Mouse (Mus musculus) thymus, adult 18-20 months (tissue): ENCODE measurements around the gene Cd300ld3.

ENCODE experiments used
- DNase-seq, 2 experiments: peaks; one replicate each; pipeline ENCODE4 v3.0.0; 2022; ENCODE audit warnings: mixed read lengths in 2 of 2

Gene Cd300ld3

GRCm38 (mm10) chr11:115048259-115048658 lies at the start of gene Cd300ld3:
Cd300ld3 (minus strand) TSS chr11:115048409.
- DNase-seq: no peak

- no peak for DNase-seq
Observed at GRCm38 (mm10) chr11:115092140-115092539, 43.9 kb upstream of the Cd300ld3 start.

GRCm38 (mm10) chr11:115091362-115091901 lies 43.2 kb upstream of the Cd300ld3 start, which contains the start of gene Rab37:
Rab37 (plus strand) TSS chr11:115091431.
- DNase-seq: no peak

- no peak for DNase-seq
Observed at GRCm38 (mm10) chr11:115089853-115090252, 41.6 kb upstream of the Cd300ld3 start.

GRCm38 (mm10) chr11:115086213-115086612 lies 38.0 kb upstream of the Cd300ld3 start:
- no peak for DNase-seq

GRCm38 (mm10) chr11:115085064-115085463 lies 36.9 kb upstream of the Cd300ld3 start:
- DNase-seq: no peak

GRCm38 (mm10) chr11:115084595-115084994 lies 36.4 kb upstream of the Cd300ld3 start:
- DNase-seq: no peak

GRCm38 (mm10) chr11:115083376-115084139 lies 35.3 kb upstream of the Cd300ld3 start:
- peak; percentile 9 to 22 for DNase-seq

GRCm38 (mm10) chr11:115082196-115082595 lies 34.0 kb upstream of the Cd300ld3 start:
- no peak for DNase-seq

- no peak for DNase-seq
Observed at GRCm38 (mm10) chr11:115081373-115081772, 33.2 kb upstream of the Cd300ld3 start.

- DNase-seq: no peak
Observed at GRCm38 (mm10) chr11:115080886-115081285, 32.7 kb upstream of the Cd300ld3 start.

- no peak for DNase-seq
Observed at GRCm38 (mm10) chr11:115078680-115079079, 30.5 kb upstream of the Cd300ld3 start.

- DNase-seq: no peak
Observed at GRCm38 (mm10) chr11:115077436-115077835, 29.2 kb upstream of the Cd300ld3 start.

GRCm38 (mm10) chr11:115075859-115076258 lies 27.6 kb upstream of the Cd300ld3 start:
- DNase-seq: no peak

GRCm38 (mm10) chr11:115075407-115075806 lies 27.2 kb upstream of the Cd300ld3 start:
- no peak for DNase-seq

- no peak for DNase-seq
Observed at GRCm38 (mm10) chr11:115073002-115073401, 24.8 kb upstream of the Cd300ld3 start.

GRCm38 (mm10) chr11:115071631-115072294 lies 23.6 kb upstream of the Cd300ld3 start:
- no peak for DNase-seq

GRCm38 (mm10) chr11:115071015-115071551 lies 22.9 kb upstream of the Cd300ld3 start:
- no peak for DNase-seq

- DNase-seq: no peak
Observed at GRCm38 (mm10) chr11:115066768-115067167, 18.6 kb upstream of the Cd300ld3 start.

GRCm38 (mm10) chr11:115062077-115062476 lies 13.9 kb upstream of the Cd300ld3 start, which contains the start of gene Cd300e:
Cd300e (minus strand) TSS chr11:115062177.
- DNase-seq: no peak

GRCm38 (mm10) chr11:115059797-115060196 lies 11.6 kb upstream of the Cd300ld3 start:
- no peak for DNase-seq

GRCm38 (mm10) chr11:115058701-115059100 lies 10.5 kb upstream of the Cd300ld3 start:
- no peak for DNase-seq

GRCm38 (mm10) chr11:115054537-115054936 lies 6.3 kb upstream of the Cd300ld3 start:
- no peak for DNase-seq
